Mouse (Mus musculus) ES-E14 (cell line): ENCODE measurements at regions not wholly inside any gene's neighbourhood (a gene's known extent, or its start where the extent isn't known, plus 50 kb on each side); places are given as distances from the start of the nearest gene placed in this dataset.

Experiments used
- CHD2 ChIP-seq: IDR thresholded peaks from 2 replicates; pipeline ENCODE4 v1.6.1; 2014; ENCODE audit warnings: mild to moderate bottlenecking, low read depth, low read length, inconsistent platforms
- HCFC1 ChIP-seq: IDR thresholded peaks from 2 replicates; pipeline ENCODE4 v1.6.1; 2012; ENCODE audit warnings: low read length, inconsistent platforms, borderline replicate concordance; ENCODE audit not compliant: insufficient read depth
- MAFK ChIP-seq: IDR thresholded peaks from 2 replicates; pipeline ENCODE4 v1.6.1; 2014; ENCODE audit warnings: mild to moderate bottlenecking, low read depth, low read length, inconsistent platforms; ENCODE audit not compliant: insufficient read depth
- ZNF384 ChIP-seq: IDR thresholded peaks from 2 replicates; pipeline ENCODE4 v1.6.1; 2012; ENCODE audit warnings: low read depth, low read length, inconsistent platforms

DNA sequence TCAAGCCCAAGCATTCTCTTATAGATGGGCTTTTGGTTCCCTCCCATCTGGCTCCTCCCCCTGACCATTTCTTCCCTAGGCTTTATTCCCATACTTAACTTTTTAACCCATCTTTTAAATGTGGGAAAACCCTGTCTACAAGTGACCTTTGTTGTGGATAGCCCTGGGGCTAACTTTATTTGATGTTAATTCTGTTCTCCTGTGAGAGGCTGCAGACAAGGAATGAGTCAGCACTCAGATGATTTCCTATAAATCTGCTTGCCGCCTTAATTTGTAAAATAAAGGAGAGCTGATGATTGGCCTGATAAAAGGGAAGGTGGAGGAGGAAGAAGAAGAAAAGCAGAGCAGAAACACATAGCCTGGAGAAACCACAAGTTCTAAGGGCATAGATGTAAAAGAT lies 623.3 kb downstream of the Hs3st4 start:
- no peak for TF ChIP-seq HCFC1
- TF ChIP-seq ZNF384, result no peak
- TF ChIP-seq CHD2, result no peak
- TF ChIP-seq MAFK, result peak; percentile 67
